Mouse (Mus musculus) MN1 (cell line): Measurements from ENCODE around the gene Olfr194.
"Not testable (repeated sequence)": the region's sequence is repeated elsewhere in the genome, so short reads cannot be mapped to it uniquely, and the experiment has no call there.

Experiments
- DNase-seq: peaks from one replicate; pipeline ENCODE4 v3.0.0-alpha.2; 2016; ENCODE audit warnings: low spot score

The Olfr194 gene

DNA sequence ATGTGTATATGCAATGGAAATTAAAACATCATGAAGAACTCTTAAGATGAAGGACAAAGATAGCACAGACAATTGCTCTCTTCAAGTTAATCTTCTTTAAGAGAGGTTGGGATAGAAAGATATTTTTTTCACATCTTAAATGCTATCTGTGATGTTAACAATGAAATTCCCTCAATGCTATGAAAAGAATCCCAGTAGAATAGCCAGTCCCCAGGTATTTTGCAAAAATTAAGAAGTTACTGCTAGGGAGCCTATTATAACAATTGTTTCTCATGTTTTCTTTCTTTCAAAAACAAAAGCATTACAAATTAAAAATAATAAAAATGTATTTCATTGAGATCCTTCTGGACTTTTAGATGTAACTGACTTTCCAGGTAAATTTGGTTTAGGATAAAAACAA lies at the start of gene Olfr194:
Gene Olfr194, minus strand, starts transcription at position 101 of the 400 bp plus-strand sequence.
- no peak for DNase-seq

DNA sequence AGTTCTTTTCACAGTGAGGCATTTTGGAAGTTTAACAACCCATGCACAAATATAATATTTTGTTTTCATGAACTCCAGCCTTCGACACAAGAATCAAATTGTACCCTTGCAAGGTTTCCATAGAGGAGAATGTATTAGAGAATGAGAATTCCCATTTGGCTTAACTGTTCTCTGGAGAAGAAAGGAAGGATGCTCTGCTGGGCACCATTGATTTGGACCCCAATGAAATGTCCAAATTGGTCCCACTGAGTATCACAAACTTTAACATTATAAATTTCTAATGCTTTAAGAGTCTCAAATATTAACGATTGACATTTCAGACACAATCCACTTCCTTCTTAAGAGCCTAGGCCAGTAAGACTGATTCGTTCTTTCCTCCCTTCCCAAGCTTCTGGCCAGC lies 49.5 kb upstream of the Olfr194 start, which contains the start of gene Olfr196:
Gene Olfr196, minus strand, starts transcription at position 101 of the 400 bp plus-strand sequence.
- no peak for DNase-seq

DNA sequence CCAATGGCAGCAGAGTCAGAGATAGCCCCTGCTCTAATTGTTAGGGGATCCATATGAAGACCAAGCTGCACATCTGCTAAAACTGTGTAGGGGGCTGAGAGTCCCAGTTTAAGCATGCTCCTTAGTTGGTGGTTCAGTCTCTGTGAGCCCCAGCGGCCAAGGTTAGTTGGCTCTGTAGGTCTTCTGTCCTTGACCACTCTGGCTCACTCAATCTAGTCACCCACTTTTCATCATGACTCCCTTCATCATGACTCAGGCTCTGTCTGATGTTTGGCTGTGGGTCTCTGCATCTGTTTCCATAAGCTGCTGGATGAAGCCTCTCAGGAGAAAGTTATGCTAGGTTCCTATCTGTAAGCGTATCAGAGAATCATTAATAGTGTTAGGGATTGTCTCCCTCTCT lies 31.1 kb upstream of the Olfr194 start:
- no peak for DNase-seq

- DNase-seq = no peak
These were observed 25.9 kb upstream of the Olfr194 start, which contains the start of gene Olfr195 for GRCm38 (mm10) chr16:59146746-59147145. TSS of gene Olfr195 (plus strand) at chr16:59147046.

GRCm38 (mm10) chr16:59141105-59141504 lies 20.2 kb upstream of the Olfr194 start:
- no peak for DNase-seq

GRCm38 (mm10) chr16:59130740-59131139 lies 9.9 kb upstream of the Olfr194 start:
- no peak for DNase-seq

DNA sequence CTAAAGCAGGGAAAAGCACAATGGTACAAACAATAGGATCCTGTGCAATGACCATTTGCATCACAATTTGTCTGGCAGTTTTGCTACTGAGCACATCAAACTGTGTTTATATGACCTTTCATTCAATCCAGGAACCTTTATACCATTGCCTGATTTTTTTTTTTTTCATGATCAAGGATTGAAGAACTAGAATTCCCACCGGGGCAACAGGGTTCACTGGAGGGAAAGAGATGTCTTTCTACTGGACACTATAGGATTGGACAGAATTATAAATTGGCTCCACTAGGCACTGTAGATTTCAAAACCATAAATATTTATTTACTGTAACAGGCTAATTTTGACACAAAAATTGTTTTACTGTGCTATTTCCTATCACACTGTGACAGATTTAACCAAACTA lies 9.1 kb downstream of the Olfr194 start, which contains the start of gene Olfr193:
Gene Olfr193, minus strand, starts transcription at position 101 of the 400 bp plus-strand sequence.
- no peak for DNase-seq

- DNase-seq = not testable (repeated sequence)
These were observed 12.3 kb downstream of the Olfr194 start for GRCm38 (mm10) chr16:59108522-59108921.

- no peak for DNase-seq
These were observed 15.6 kb downstream of the Olfr194 start for GRCm38 (mm10) chr16:59105312-59105711.

- DNase-seq = not testable (repeated sequence)
These were observed 31.1 kb downstream of the Olfr194 start, which contains the start of gene Olfr191 for GRCm38 (mm10) chr16:59089722-59090121. TSS of gene Olfr191 (minus strand) at chr16:59089822.

GRCm38 (mm10) chr16:59081113-59081512 lies 39.8 kb downstream of the Olfr194 start:
- DNase-seq = not testable (repeated sequence)

DNA sequence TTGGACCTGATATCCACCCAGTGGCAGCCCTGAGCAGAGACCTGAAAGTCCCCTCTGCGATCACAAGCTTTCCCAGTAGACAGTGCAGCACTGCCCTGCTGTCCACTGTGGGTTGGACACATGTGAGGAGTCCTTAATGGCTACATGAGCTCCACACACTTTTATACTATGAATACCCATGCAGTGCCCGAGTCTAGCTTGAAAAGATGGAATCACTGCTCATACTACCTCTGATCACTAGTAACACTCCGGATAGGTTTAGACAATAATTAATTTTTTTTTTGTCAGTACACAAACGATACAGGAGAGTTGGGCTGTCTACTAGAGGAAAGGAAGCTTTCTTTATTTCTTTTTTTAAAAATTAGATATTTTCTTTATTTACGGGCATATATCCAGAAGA lies 43.0 kb downstream of the Olfr194 start, which contains the start of gene Olfr190:
Gene Olfr190, minus strand, starts transcription at position 101 of the 400 bp plus-strand sequence.
- no peak for DNase-seq

DNA sequence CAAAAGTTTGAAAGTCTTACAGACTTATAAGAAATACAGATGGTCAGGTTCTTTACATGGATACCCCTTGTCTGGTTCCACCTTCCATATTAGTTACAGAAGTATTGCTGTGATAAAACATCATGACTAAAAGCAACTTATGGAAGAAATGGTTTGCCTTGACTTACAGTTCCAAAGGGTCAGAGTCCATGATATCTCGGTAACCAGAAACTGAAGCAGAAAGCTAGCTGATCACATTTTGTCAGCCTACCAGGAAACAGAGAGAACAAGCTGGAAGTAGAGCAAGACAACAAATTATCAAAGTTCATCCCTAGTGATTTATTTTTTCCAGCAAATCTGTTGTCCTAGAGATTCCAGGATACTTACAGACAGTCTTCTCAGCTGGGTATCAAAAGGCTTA lies 47.3 kb downstream of the Olfr194 start:
- DNase-seq = no peak

GRCm38 (mm10) chr16:59071755-59072154 lies 49.1 kb downstream of the Olfr194 start:
- no peak for DNase-seq
